Mouse (Mus musculus): Measurements from ENCODE around the gene Gfod2. TPM values are rescaled to one million over a fixed set of nuclear protein-coding genes. Genes with fewer than 3 reads are reported as not detected.

Gene Gfod2
- polyA plus RNA-seq, 1 experiment from 2014 or later, result 100 TPM

DNA sequence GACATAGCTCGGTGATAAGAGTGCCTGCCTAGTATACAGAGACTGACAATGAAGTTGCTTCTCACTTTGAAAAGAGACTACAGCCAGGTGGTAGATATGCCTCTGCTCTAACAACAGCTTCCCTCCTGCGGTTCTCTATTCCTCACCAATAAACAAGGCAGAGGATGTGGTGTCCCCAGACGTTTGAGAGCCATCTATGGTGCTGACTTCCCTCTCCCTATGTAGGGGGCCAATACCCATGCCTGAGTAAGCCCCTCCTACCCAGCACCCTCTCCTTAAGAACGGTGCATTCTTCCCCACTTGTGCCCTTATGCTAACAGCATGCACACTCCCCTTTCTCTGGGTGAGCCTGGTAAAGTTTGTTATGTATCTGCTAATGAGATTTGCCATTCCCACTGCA is 30.5 kb upstream of the Gfod2 start:
- Histone ChIP-seq H3K36me3 (replicated peaks) (no peaks in the 10 kb centered on the region), H3K9ac (no peak overlapping the region), H3K27ac (no peak overlapping the region), H3K9me3 (no peaks in the 10 kb centered on the region), H3K4me1 (no peaks in the 10 kb centered on the region), H3K4me2 (no peak overlapping the region), H3K4me3 (no peak overlapping the region), H3K27me3 (replicated peaks) (no peaks in the 10 kb centered on the region)
- no peak for ATAC-seq (replicated peaks)
- WGBS, result 74% methylated on average over 4 of the region's 4 CpGs

DNA sequence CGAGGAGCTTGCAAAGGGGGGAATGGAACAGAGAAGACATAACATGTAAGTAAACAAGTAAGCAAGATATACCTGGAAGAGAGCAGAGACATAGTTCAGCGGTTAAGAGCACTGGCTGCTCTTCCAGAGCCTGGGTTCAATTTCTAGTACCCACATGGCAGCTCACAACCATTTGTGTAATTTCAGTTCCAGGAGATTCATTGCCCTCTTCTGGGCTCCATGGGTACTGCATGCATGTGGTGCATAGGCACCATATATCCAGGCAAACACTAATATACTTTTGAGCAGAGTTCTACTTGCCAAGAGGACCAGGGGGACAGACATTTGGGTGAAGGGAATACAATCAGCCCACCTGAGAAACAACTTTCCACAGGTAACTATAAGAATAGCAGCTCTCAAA is 29.8 kb upstream of the Gfod2 start:
- no peak overlapping the region for H3K4me3 ChIP-seq
- H3K9ac ChIP-seq, result no peak overlapping the region
- no peak overlapping the region for H3K4me2 ChIP-seq
- no peaks in the 10 kb centered on the region for H3K9me3 ChIP-seq
- no peaks in the 10 kb centered on the region for H3K4me1 ChIP-seq
- WGBS, result 93% methylated on average over 2 of the region's 2 CpGs
- no peaks in the 10 kb centered on the region for H3K36me3 ChIP-seq (replicated peaks)
- no peak for ATAC-seq (replicated peaks)
- H3K27me3 ChIP-seq (replicated peaks), result no peaks in the 10 kb centered on the region
- no peak overlapping the region for H3K27ac ChIP-seq

GRCm38 (mm10) chr8:105780298-105780697 is 21.8 kb upstream of the Gfod2 start:
- no peaks in the 10 kb centered on the region for H3K9me3 ChIP-seq
- H3K4me3 ChIP-seq, result no peak overlapping the region
- no peak overlapping the region for H3K9ac ChIP-seq
- no peak overlapping the region for H3K27ac ChIP-seq
- peaks cover 26% of the 10 kb centered on the region for H3K36me3 ChIP-seq (replicated peaks)
- H3K4me2 ChIP-seq, result no peak overlapping the region
- H3K4me1 ChIP-seq, result no peaks in the 10 kb centered on the region
- no peaks in the 10 kb centered on the region for H3K27me3 ChIP-seq (replicated peaks)
- ATAC-seq (replicated peaks), result no peak
- 96% methylated on average over 5 of the region's 5 CpGs for WGBS

GRCm38 (mm10) chr8:105777833-105778232 is 19.4 kb upstream of the Gfod2 start:
- Histone ChIP-seq H3K4me3 (no peak overlapping the region), H3K36me3 (replicated peaks) (peaks cover 48% of the 10 kb centered on the region), H3K4me2 (no peak overlapping the region), H3K27ac (no peak overlapping the region), H3K27me3 (replicated peaks) (no peaks in the 10 kb centered on the region), H3K9ac (no peak overlapping the region), H3K9me3 (no peaks in the 10 kb centered on the region), H3K4me1 (no peaks in the 10 kb centered on the region)
- ATAC-seq (replicated peaks), result no peak
- 92% methylated on average over 2 of the region's 2 CpGs for WGBS

- H3K27ac ChIP-seq, result no peak overlapping the region
- H3K9ac ChIP-seq, result no peak overlapping the region
- H3K27me3 ChIP-seq (replicated peaks), result no peaks in the 10 kb centered on the region
- H3K4me3 ChIP-seq, result no peak overlapping the region
- H3K4me1 ChIP-seq, result no peaks in the 10 kb centered on the region
- H3K9me3 ChIP-seq, result no peaks in the 10 kb centered on the region
- no peak overlapping the region for H3K4me2 ChIP-seq
- 96% methylated on average over 5 of the region's 5 CpGs for WGBS
- peaks cover 70% of the 10 kb centered on the region for H3K36me3 ChIP-seq (replicated peaks)
- ATAC-seq (replicated peaks), result no peak
Measured at GRCm38 (mm10) chr8:105774498-105774897, 16.0 kb upstream of the Gfod2 start.

GRCm38 (mm10) chr8:105773441-105773861 is 15.0 kb upstream of the Gfod2 start:
- H3K9ac ChIP-seq, result no peak overlapping the region
- 93% methylated on average over 1 of the region's 1 CpGs for WGBS
- no peak overlapping the region for H3K4me2 ChIP-seq
- no peak for ATAC-seq (replicated peaks)
- H3K36me3 ChIP-seq (replicated peaks), result peaks cover 71% of the 10 kb centered on the region
- H3K4me1 ChIP-seq, result no peaks in the 10 kb centered on the region
- no peaks in the 10 kb centered on the region for H3K9me3 ChIP-seq
- no peak overlapping the region for H3K4me3 ChIP-seq
- no peak overlapping the region for H3K27ac ChIP-seq
- no peaks in the 10 kb centered on the region for H3K27me3 ChIP-seq (replicated peaks)

GRCm38 (mm10) chr8:105771398-105772175 is 13.1 kb upstream of the Gfod2 start:
- H3K9me3 ChIP-seq, result no peaks in the 10 kb centered on the region
- no peak overlapping the region for H3K4me2 ChIP-seq
- H3K27ac ChIP-seq, result no peak overlapping the region
- no peak for ATAC-seq (replicated peaks)
- H3K36me3 ChIP-seq (replicated peaks), result peaks cover 61% of the 10 kb centered on the region
- WGBS, result 94% methylated on average over 12 of the region's 12 CpGs
- no peak overlapping the region for H3K9ac ChIP-seq
- no peak overlapping the region for H3K4me3 ChIP-seq
- no peaks in the 10 kb centered on the region for H3K27me3 ChIP-seq (replicated peaks)
- no peaks in the 10 kb centered on the region for H3K4me1 ChIP-seq

DNA sequence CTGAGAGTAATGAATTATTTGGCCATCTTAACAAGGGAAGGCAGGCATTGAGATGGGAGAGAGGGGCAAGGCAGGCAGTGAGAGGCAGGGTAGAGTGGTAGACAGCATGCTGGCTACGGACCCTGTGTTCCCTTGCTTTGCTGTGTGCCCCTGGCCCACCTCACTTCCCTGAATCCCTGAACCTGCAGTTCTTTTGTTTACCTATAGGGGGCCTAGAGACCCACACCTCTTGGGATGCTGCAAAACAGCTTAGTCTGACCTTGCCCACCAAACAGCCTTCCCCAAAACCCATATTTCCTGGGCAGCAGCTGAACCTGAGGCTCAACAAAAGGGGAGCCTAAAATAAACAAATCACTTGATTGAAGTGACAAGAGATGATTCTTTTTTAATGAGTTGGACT is 12.1 kb upstream of the Gfod2 start:
- ATAC-seq (replicated peaks), result no peak
- no peak overlapping the region for H3K4me2 ChIP-seq
- H3K27ac ChIP-seq, result no peak overlapping the region
- H3K36me3 ChIP-seq (replicated peaks), result peaks cover 61% of the 10 kb centered on the region
- H3K9ac ChIP-seq, result no peak overlapping the region
- H3K9me3 ChIP-seq, result no peaks in the 10 kb centered on the region
- no peaks in the 10 kb centered on the region for H3K4me1 ChIP-seq
- H3K27me3 ChIP-seq (replicated peaks), result no peaks in the 10 kb centered on the region
- no peak overlapping the region for H3K4me3 ChIP-seq
- WGBS, result 89% methylated on average over 1 of the region's 1 CpGs

DNA sequence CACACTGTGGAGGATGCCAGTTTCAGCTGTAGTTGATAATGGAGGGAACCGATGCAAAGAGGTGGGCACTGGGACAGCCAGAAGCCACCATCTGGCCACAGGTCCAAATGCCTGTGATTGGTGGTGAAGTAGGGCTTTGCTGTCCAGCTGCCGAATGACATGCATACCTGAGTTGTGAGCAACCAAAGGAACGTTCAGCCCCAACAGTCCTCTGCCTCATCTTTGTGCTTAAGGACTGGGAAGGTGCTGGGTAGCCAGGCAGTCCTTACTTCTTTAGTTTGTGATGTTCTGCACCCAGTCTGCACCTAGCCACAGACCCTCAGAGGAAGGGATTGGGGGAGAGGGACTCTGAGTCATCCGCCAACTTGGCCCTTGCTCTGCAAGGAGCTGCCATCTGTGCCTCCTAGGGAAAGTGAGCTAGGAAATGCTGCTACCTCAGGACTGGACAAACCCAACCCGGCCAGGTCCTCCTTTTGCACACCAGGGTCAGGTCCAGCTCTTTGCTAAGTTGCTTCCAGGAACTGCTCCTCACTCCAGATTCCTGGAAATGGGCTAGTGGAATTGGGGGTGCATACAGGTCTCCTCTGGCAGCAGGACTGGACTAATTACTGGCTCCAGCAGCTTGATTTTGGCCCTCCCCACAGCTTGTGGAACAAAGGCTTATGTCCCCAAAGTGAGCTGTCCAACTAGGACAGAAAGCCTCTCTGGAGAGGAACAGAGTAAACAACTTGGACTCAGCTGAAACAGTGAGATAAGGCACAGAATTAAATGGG is 10.2 kb upstream of the Gfod2 start:
- H3K36me3 ChIP-seq (replicated peaks), result peaks cover 45% of the 10 kb centered on the region

GRCm38 (mm10) chr8:105757796-105758276 is 628 bp downstream of the Gfod2 start:
- Histone ChIP-seq H3K4me1 (peaks cover 35% of the 10 kb centered on the region), H3K4me3 (peak overlapping the region; percentile 97), H3K9me3 (no peaks in the 10 kb centered on the region), H3K36me3 (replicated peaks) (no peaks in the 10 kb centered on the region), H3K27me3 (replicated peaks) (no peaks in the 10 kb centered on the region), H3K9ac (peak overlapping the region; percentile 96), H3K27ac (peak overlapping the region; percentile 95), H3K4me2 (peak overlapping the region; percentile 57)
- 2% methylated on average over 12 of the region's 12 CpGs for WGBS
- ATAC-seq (replicated peaks), result peak; percentile 66

More for the DNA sequence above, 10.2 kb upstream of the Gfod2 start:
- no peak for ATAC-seq (replicated peaks)
- Histone ChIP-seq H3K27ac (no peak overlapping the region), H3K4me1 (no peaks in the 10 kb centered on the region), H3K9ac (no peak overlapping the region), H3K27me3 (replicated peaks) (no peaks in the 10 kb centered on the region), H3K4me3 (no peak overlapping the region), H3K4me2 (no peak overlapping the region), H3K9me3 (no peaks in the 10 kb centered on the region)
- 86% methylated on average over 5 of the region's 5 CpGs for WGBS

DNA sequence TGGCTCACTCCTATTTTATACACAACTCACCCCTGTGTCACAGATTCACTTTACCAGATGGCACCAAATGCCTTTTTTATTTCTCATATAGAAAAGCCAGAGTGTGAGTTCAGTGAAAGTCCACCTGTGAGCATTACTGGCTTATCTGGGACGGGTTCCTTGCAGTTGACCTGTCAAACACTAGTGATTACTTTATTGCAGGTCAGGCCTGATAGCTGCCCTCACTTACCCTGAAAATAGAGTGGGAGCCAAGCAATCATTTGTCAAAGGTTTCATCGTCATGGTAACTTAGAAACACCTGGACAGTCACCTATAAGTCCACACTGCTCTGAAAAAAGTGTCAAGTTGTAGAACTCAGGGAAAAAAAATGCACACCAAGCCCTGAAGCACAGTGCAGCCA is 3.8 kb downstream of the Gfod2 start:
- Histone ChIP-seq H3K36me3 (replicated peaks) (no peaks in the 10 kb centered on the region), H3K9ac (no peak overlapping the region), H3K4me2 (no peak overlapping the region), H3K27ac (no peak overlapping the region), H3K4me1 (peaks cover 54% of the 10 kb centered on the region), H3K4me3 (no peak overlapping the region), H3K27me3 (replicated peaks) (no peaks in the 10 kb centered on the region), H3K9me3 (no peaks in the 10 kb centered on the region)
- WGBS, result 87% methylated on average over 2 of the region's 2 CpGs
- ATAC-seq (replicated peaks), result no peak

- Histone ChIP-seq H3K27me3 (replicated peaks) (no peaks in the 10 kb centered on the region), H3K36me3 (replicated peaks) (no peaks in the 10 kb centered on the region), H3K27ac (no peak overlapping the region), H3K4me1 (peaks cover 55% of the 10 kb centered on the region), H3K4me3 (no peak overlapping the region), H3K9ac (no peak overlapping the region), H3K4me2 (no peak overlapping the region), H3K9me3 (no peaks in the 10 kb centered on the region)
- 66% methylated on average over 2 of the region's 2 CpGs for WGBS
- no peak for ATAC-seq (replicated peaks)
Measured at GRCm38 (mm10) chr8:105753916-105754315, 4.5 kb downstream of the Gfod2 start.
